Mouse (Mus musculus) cerebellum, adult 18-20 months (tissue): ENCODE measurements around the gene Sapcd2.
"Not testable (repeated sequence)": the region's sequence is repeated elsewhere in the genome, so short reads cannot be mapped to it uniquely, and the experiment has no call there.

Experiments
- DNase-seq, 2 experiments: peaks; one replicate each; pipeline ENCODE4 v3.0.0; 2021

Sapcd2 gene

GRCm38 (mm10) chr2:25373431-25373830, 1.3 kb downstream of the Sapcd2 start:
- no peak for DNase-seq

GRCm38 (mm10) chr2:25376589-25376988, 4.5 kb downstream of the Sapcd2 start:
- peak; percentile 73 to 76 for DNase-seq

- DNase-seq: no peak
Observed at GRCm38 (mm10) chr2:25384492-25384891, 12.4 kb downstream of the Sapcd2 start.

GRCm38 (mm10) chr2:25391266-25391665, 19.1 kb downstream of the Sapcd2 start:
- no peak for DNase-seq

GRCm38 (mm10) chr2:25394281-25395221, 22.4 kb downstream of the Sapcd2 start:
- peak; percentile 46 to 47 for DNase-seq

GRCm38 (mm10) chr2:25395721-25396596, 23.8 kb downstream of the Sapcd2 start, which contains the start of gene Entpd2:
Gene Entpd2 (plus strand): TSS chr2:25395874.
- peak; percentile 49 to 67 for DNase-seq

GRCm38 (mm10) chr2:25396597-25396983, 24.5 kb downstream of the Sapcd2 start:
- DNase-seq: peak; percentile 83 to 88

- no peak for DNase-seq
Observed at GRCm38 (mm10) chr2:25397010-25397409, 24.9 kb downstream of the Sapcd2 start.

- DNase-seq: no peak
Observed at GRCm38 (mm10) chr2:25398065-25398464, 25.9 kb downstream of the Sapcd2 start.

- no peak for DNase-seq
Observed at GRCm38 (mm10) chr2:25399051-25399450, 26.9 kb downstream of the Sapcd2 start, which contains the start of gene Npdc1. Gene Npdc1 (plus strand): TSS chr2:25399351.

GRCm38 (mm10) chr2:25400291-25400690, 28.2 kb downstream of the Sapcd2 start:
- no peak for DNase-seq

GRCm38 (mm10) chr2:25400764-25401163, 28.6 kb downstream of the Sapcd2 start:
- peak; percentile 76 to 84 for DNase-seq

- peak; percentile 68 to 77 for DNase-seq
Observed at GRCm38 (mm10) chr2:25402377-25402971, 30.4 kb downstream of the Sapcd2 start.

- peak; percentile 94 for DNase-seq
Observed at GRCm38 (mm10) chr2:25402972-25403601, 31.0 kb downstream of the Sapcd2 start.

GRCm38 (mm10) chr2:25403994-25404393, 31.9 kb downstream of the Sapcd2 start:
- no peak for DNase-seq

- peak in 1 of 2 experiments; percentile 5 for DNase-seq
Observed at GRCm38 (mm10) chr2:25408908-25409307, 36.8 kb downstream of the Sapcd2 start.

- not testable (repeated sequence) for DNase-seq
Observed at GRCm38 (mm10) chr2:25413436-25413835, 41.3 kb downstream of the Sapcd2 start.

GRCm38 (mm10) chr2:25417426-25417825, 45.3 kb downstream of the Sapcd2 start:
- peak in 1 of 2 experiments; percentile 26 for DNase-seq

GRCm38 (mm10) chr2:25421896-25422295, 49.8 kb downstream of the Sapcd2 start:
- DNase-seq: peak; percentile 55 to 69

GRCm38 (mm10) chr2:25422587-25423410, 50.7 kb downstream of the Sapcd2 start, which contains the start of gene Fut7:
Gene Fut7 (plus strand): TSS chr2:25423267.
- no peak for DNase-seq

- no peak for DNase-seq
Observed at GRCm38 (mm10) chr2:25423626-25424025, 51.5 kb downstream of the Sapcd2 start.
